Mouse (Mus musculus) heart, embryonic 16.5 days (tissue): ENCODE results near the gene Cpox. TPM values are rescaled to one million over a fixed set of nuclear protein-coding genes. Genes with fewer than 3 reads are reported as not detected.

Experiments used
- ATAC-seq: fragments of 200-750 bp; cut with Nextera tagmentation; replicated peaks from 2 replicates; pipeline ENCODE4 v1.8.0; 2017; ENCODE audit warnings: moderate number of reproducible peaks; ENCODE audit not compliant: insufficient read depth, low FRiP score; ENCODE audit errors: extremely low read depth
- H3K27ac ChIP-seq: fragments of 300-500 bp; sonication (generic); 2 replicates; pipeline ENCODE4 v1.5.1; 2014; ENCODE audit warnings: mild to moderate bottlenecking, low read length, control low read depth, moderate library complexity
- H3K27me3 ChIP-seq: fragments of 300-500 bp; sonication (generic); 2 replicates; pipeline ENCODE4 v1.6.1; 2014; ENCODE audit warnings: low read length, mixed read lengths; ENCODE audit not compliant: control insufficient read depth, insufficient read depth
- H3K36me3 ChIP-seq: fragments of 300-500 bp; sonication (generic); 2 replicates; pipeline ENCODE4 v1.6.1; 2014; ENCODE audit not compliant: control insufficient read depth, insufficient read depth
- H3K4me1 ChIP-seq: fragments of 300-500 bp; sonication (generic); 2 replicates; pipeline ENCODE4 v1.6.1; 2014; ENCODE audit warnings: low read length, mixed read lengths; ENCODE audit not compliant: control insufficient read depth, insufficient read depth
- H3K4me2 ChIP-seq: fragments of 300-500 bp; sonication (generic); 2 replicates; pipeline ENCODE4 v1.6.1; 2014; ENCODE audit warnings: low read depth, mild to moderate bottlenecking, control low read depth, low read length
- H3K4me3 ChIP-seq: fragments of 300-500 bp; sonication (generic); 2 replicates; pipeline ENCODE4 v1.5.1; 2014; ENCODE audit warnings: mild to moderate bottlenecking, control low read depth, low read length
- H3K9ac ChIP-seq: fragments of 300-500 bp; sonication (generic); 2 replicates; pipeline ENCODE4 v1.6.1; 2014; ENCODE audit warnings: low read length, control low read depth
- H3K9me3 ChIP-seq: fragments of 300-500 bp; sonication (generic); replicated peaks from 2 replicates; pipeline ENCODE4 v1.6.1; 2016; ENCODE audit warnings: low read length; ENCODE audit not compliant: control insufficient read depth
- whole genome bisulfite sequencing: fragments of 180-500 bp; shearing (Covaris S2); extraction: QIAGEN DNeasy Blood & Tissue Kit; methylation state at CpG from one replicate; pipeline ENCODE4 v1.1.7; 2014; 5-methylcytosine and 5-hydroxymethylcytosine counted together
- polyA plus RNA-seq: library from polyadenylated mRNA; unstranded; fragments of >200 nt; fragmentation: Nextera tagmentation; extraction: Ambion mirVana; gene quantifications from 2 replicates; pipeline ENCODE4 v1.2.1, GENCODE M21; 2015

Cpox gene
- 33.3 and 37.1 TPM in 2 replicates for polyA plus RNA-seq

GRCm38 (mm10) chr16:58669917-58670630 is at the start of gene Cpox:
TSS of gene Cpox (plus strand) at chr16:58670292.
- no peaks in the 10 kb centered on the region for H3K27me3 ChIP-seq

GRCm38 (mm10) chr16:58622377-58622776 is 47.7 kb upstream of the Cpox start:
- Histone ChIP-seq H3K36me3 (no peaks in the 10 kb centered on the region), H3K27me3 (no peaks in the 10 kb centered on the region), H3K27ac (no peak overlapping the region), H3K9me3 (no peaks in the 10 kb centered on the region), H3K4me1 (no peaks in the 10 kb centered on the region), H3K4me2 (no peak overlapping the region), H3K9ac (no peak overlapping the region), H3K4me3 (no peak overlapping the region)
- WGBS: 68% methylated on average over 3 of the region's 3 CpGs
- ATAC-seq: no peak

More at GRCm38 (mm10) chr16:58669917-58670630, at the start of gene Cpox:
- Histone ChIP-seq H3K4me3 (peak within 1 kb of the TSS; percentile 83), H3K9ac (peak within 1 kb of the TSS; percentile 93), H3K4me2 (peak within 1 kb of the TSS; percentile 92), H3K9me3 (no peaks in the 10 kb centered on the region), H3K27ac (peak within 1 kb of the TSS; percentile 93), H3K36me3 (peaks cover 18% of the 10 kb centered on the region), H3K4me1 (peaks cover 20% of the 10 kb centered on the region)
- ATAC-seq: peak; percentile 98
- WGBS: under 1% methylated on average over 51 of the region's 51 CpGs

GRCm38 (mm10) chr16:58623114-58623513 is 47.0 kb upstream of the Cpox start:
- H3K4me2 ChIP-seq: no peak overlapping the region
- H3K4me1 ChIP-seq: no peaks in the 10 kb centered on the region
- H3K9ac ChIP-seq: no peak overlapping the region
- no peaks in the 10 kb centered on the region for H3K36me3 ChIP-seq
- no peak for ATAC-seq
- no peak overlapping the region for H3K27ac ChIP-seq
- no peaks in the 10 kb centered on the region for H3K9me3 ChIP-seq
- 62% methylated on average over 4 of the region's 4 CpGs for WGBS
- H3K4me3 ChIP-seq: no peak overlapping the region
- no peaks in the 10 kb centered on the region for H3K27me3 ChIP-seq

- no peak for ATAC-seq
- Histone ChIP-seq H3K27me3 (no peaks in the 10 kb centered on the region), H3K9me3 (no peaks in the 10 kb centered on the region), H3K4me1 (no peaks in the 10 kb centered on the region), H3K4me3 (no peak overlapping the region), H3K4me2 (no peak overlapping the region), H3K27ac (no peak overlapping the region), H3K9ac (no peak overlapping the region), H3K36me3 (no peaks in the 10 kb centered on the region)
- WGBS: 83% methylated on average over 6 of the region's 6 CpGs
Measured at GRCm38 (mm10) chr16:58623944-58624343, 46.1 kb upstream of the Cpox start.

- no peak for ATAC-seq
- Histone ChIP-seq H3K4me3 (no peak overlapping the region), H3K4me2 (no peak overlapping the region), H3K36me3 (no peaks in the 10 kb centered on the region), H3K9me3 (no peaks in the 10 kb centered on the region), H3K9ac (no peak overlapping the region), H3K27me3 (no peaks in the 10 kb centered on the region), H3K4me1 (no peaks in the 10 kb centered on the region), H3K27ac (no peak overlapping the region)
- WGBS: 89% methylated on average over 4 of the region's 4 CpGs
Measured at GRCm38 (mm10) chr16:58627597-58628335, 42.3 kb upstream of the Cpox start.

- no peak overlapping the region for H3K27ac ChIP-seq
- no peaks in the 10 kb centered on the region for H3K36me3 ChIP-seq
- no peak overlapping the region for H3K4me3 ChIP-seq
- H3K4me1 ChIP-seq: no peaks in the 10 kb centered on the region
- H3K27me3 ChIP-seq: no peaks in the 10 kb centered on the region
- 94% methylated on average over 2 of the region's 2 CpGs for WGBS
- no peak overlapping the region for H3K9ac ChIP-seq
- H3K9me3 ChIP-seq: no peaks in the 10 kb centered on the region
- no peak overlapping the region for H3K4me2 ChIP-seq
- ATAC-seq: no peak
Measured at GRCm38 (mm10) chr16:58628336-58628680, 41.8 kb upstream of the Cpox start.

- no peak overlapping the region for H3K4me2 ChIP-seq
- no peak overlapping the region for H3K27ac ChIP-seq
- H3K4me3 ChIP-seq: no peak overlapping the region
- no peaks in the 10 kb centered on the region for H3K36me3 ChIP-seq
- no peaks in the 10 kb centered on the region for H3K9me3 ChIP-seq
- WGBS: 85% methylated on average over 5 of the region's 5 CpGs
- H3K27me3 ChIP-seq: no peaks in the 10 kb centered on the region
- no peaks in the 10 kb centered on the region for H3K4me1 ChIP-seq
- H3K9ac ChIP-seq: no peak overlapping the region
- ATAC-seq: no peak
Measured at GRCm38 (mm10) chr16:58628968-58629367, 41.1 kb upstream of the Cpox start.

GRCm38 (mm10) chr16:58629736-58630135 is 40.4 kb upstream of the Cpox start:
- H3K27me3 ChIP-seq: no peaks in the 10 kb centered on the region
- WGBS: 49% methylated on average over 2 of the region's 2 CpGs
- ATAC-seq: no peak
- no peak overlapping the region for H3K27ac ChIP-seq
- H3K9ac ChIP-seq: no peak overlapping the region
- no peaks in the 10 kb centered on the region for H3K36me3 ChIP-seq
- H3K4me1 ChIP-seq: no peaks in the 10 kb centered on the region
- H3K4me2 ChIP-seq: no peak overlapping the region
- H3K4me3 ChIP-seq: no peak overlapping the region
- no peaks in the 10 kb centered on the region for H3K9me3 ChIP-seq

- Histone ChIP-seq H3K27me3 (no peaks in the 10 kb centered on the region), H3K27ac (no peak overlapping the region), H3K4me2 (no peak overlapping the region), H3K9me3 (no peaks in the 10 kb centered on the region), H3K4me1 (no peaks in the 10 kb centered on the region), H3K9ac (no peak overlapping the region), H3K4me3 (no peak overlapping the region), H3K36me3 (no peaks in the 10 kb centered on the region)
- 63% methylated on average over 2 of the region's 2 CpGs for WGBS
- ATAC-seq: no peak
Measured at GRCm38 (mm10) chr16:58635866-58636265, 34.2 kb upstream of the Cpox start.
